Mouse (Mus musculus) urinary bladder, postnatal 0 days (tissue): ENCODE measurements around the gene Tcerg1l. TPM values are rescaled to one million over a fixed set of nuclear protein-coding genes. Genes with fewer than 3 reads are reported as not detected.

Experiments
- polyA plus RNA-seq: library from polyadenylated mRNA; unstranded; fragments of >200 nt; fragmentation: Nextera tagmentation; extraction: Ambion mirVana; gene quantifications from 2 replicates; pipeline ENCODE4 v1.2.1, GENCODE M21; 2015

Gene Tcerg1l
- 5.8 and 6.2 TPM in 2 replicates for polyA plus RNA-seq

DNA sequence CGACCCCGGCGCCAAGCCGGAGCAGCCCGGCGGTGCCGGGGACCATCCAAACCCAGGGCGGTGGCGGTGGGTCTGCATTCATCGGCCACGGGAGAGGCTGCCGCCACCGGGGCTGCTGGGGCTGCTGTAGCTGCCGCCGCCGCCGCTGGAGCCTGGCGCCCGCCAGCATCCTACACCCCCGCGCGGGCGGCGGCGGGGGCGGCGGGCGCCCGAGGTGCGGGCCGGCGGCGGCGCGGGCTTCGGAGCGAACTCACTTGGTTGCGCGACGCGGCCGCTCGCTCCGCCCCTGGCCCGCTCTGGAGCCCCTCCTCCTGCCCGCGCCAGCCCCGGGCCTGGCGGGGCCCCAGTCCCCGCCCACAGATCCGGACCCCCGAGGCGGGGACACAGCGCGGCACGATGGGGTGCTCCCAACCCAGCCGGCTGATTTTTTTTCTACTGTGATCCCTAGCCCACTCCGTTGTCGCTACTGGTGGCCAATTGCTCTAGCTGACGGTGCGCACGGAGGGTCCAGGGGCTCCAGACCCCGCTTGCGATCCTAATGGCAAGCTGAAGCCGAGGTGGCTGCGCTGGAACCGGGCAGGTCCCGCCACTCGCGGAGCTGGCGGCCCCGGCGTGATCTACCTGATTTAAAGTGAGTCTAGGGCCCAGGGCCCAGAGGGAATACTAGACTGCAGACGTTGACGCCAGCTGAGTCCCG lies at the start of gene Tcerg1l:
Gene Tcerg1l, minus strand, starts transcription at position 246 of the 697 bp plus-strand sequence.

